Mouse (Mus musculus): Measurements from ENCODE around the gene Rnf126.

DNA sequence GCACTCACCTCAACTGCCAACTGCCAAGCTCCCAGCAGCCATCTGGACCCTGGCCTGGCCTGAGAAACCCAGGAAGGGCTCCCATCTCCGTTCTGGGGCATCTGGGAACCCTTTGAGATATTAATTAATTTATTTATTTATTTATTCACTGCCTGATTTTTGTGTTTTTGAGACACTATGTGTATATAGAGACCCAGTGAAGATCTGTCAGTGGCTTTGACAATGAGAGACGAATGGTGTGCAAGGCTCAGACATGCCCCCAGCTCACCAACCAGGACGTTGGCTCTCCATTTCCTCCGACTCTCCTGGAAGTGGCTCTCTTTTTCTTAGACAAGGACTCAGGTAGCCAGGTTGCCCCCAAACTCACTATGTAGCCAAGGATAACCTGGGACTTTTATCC, 24.1 kb upstream of the Rnf126 start, which contains the start of gene Prss57:
- TF ChIP-seq CTCF (IDR thresholded peaks at IDR 0.05; ENCODE audit: low read depth, low read length) (no peak), POLR2A (IDR thresholded peaks at IDR 0.05; ENCODE audit: borderline replicate concordance, low read depth, low read length) (no peak)
